7 mouse cellular contexts compared by ENCODE assay signal in genomic region chr4:116708201-116708764, GRCm38 (mm10). TPM values are rescaled to one million over a fixed set of nuclear protein-coding genes. Genes with fewer than 3 reads are reported as not detected.
DNase-seq lines count a peak whose midpoint lies in the region; ATAC-seq lines count a peak whose summit lies in the region.

TSS of gene Mmachc (minus strand) at chr4:116708406.
TSS of gene Ccdc163 (plus strand) at chr4:116708509.

- DNase-seq in adrenal gland, adult 8-10 months: peak; percentile 94
- DNase-seq in embryo, embryonic 9.5 days (ENCODE audit: extremely low spot score): peak; percentile 84
- DNase-seq in gastrocnemius, postnatal 4 days (ENCODE audit: low spot score in 2 of 2): peak; percentile 64 to 84
- peak; percentile 91 to 92 for DNase-seq in left cerebral cortex, postnatal 36 days (ENCODE audit: low spot score in 2 of 2)
- peak; percentile 96 for DNase-seq in midbrain, embryonic 11.5 days (ENCODE audit: low spot score, missing footprints)
- peak; percentile 97 for DNase-seq in skeletal muscle tissue, adult 2 months (ENCODE audit: low read depth, low spot score)

- H3K4me2 ChIP-seq in intestine, embryonic 16.5 days (ENCODE audit: low read depth, low read length): peak within 1 kb of the TSS; percentile 83
- H3K4me2 ChIP-seq in midbrain, embryonic 11.5 days: peak within 1 kb of the TSS; percentile 85

- peak within 1 kb of the TSS; percentile 72 for H3K9ac ChIP-seq in intestine, embryonic 16.5 days (ENCODE audit: low read depth, low read length)
- peak within 1 kb of the TSS; percentile 76 for H3K9ac ChIP-seq in midbrain, embryonic 11.5 days (ENCODE audit: low read length)

- H3K4me1 ChIP-seq in intestine, embryonic 16.5 days (ENCODE audit: control insufficient read depth, insufficient read depth, low read length): peaks cover 6% of the 10 kb centered on the region; the same call in 1 of the 2 replicates
- H3K4me1 ChIP-seq in midbrain, embryonic 11.5 days (ENCODE audit: control insufficient read depth, insufficient read depth, low read length): peaks cover 8% of the 10 kb centered on the region

- H3K4me3 ChIP-seq in intestine, embryonic 16.5 days (ENCODE audit: low read length): peak within 1 kb of the TSS; percentile 74
- H3K4me3 ChIP-seq in midbrain, embryonic 11.5 days (ENCODE audit: low read depth, low read length): peak within 1 kb of the TSS; percentile 40

- intact Hi-C loops in left cerebral cortex, postnatal 36 days (cut with DNase I): loop anchor here (5.0 kb wide), 1 partner anchor 66 kb away; no protein-coding TSS in a partner anchor

- no peaks in the 10 kb centered on the region for H3K36me3 ChIP-seq in intestine, embryonic 16.5 days (ENCODE audit: control insufficient read depth, insufficient read depth, low read length)
- no peaks in the 10 kb centered on the region for H3K36me3 ChIP-seq in midbrain, embryonic 11.5 days (ENCODE audit: control insufficient read depth, insufficient read depth, low read length)

- ATAC-seq in intestine, embryonic 16.5 days: peak; percentile 100
- ATAC-seq in midbrain, embryonic 11.5 days (ENCODE audit: low FRiP score): peak; percentile 99

- no peak within 1 kb of the TSS for H3K27ac ChIP-seq in intestine, embryonic 16.5 days (ENCODE audit: low read length)
- no peak within 1 kb of the TSS for H3K27ac ChIP-seq in midbrain, embryonic 11.5 days (ENCODE audit: low read depth, low read length)

- H3K27me3 ChIP-seq in intestine, embryonic 16.5 days (replicated peaks; ENCODE audit: control insufficient read depth, insufficient read depth, low read length): no peaks in the 10 kb centered on the region
- H3K27me3 ChIP-seq in midbrain, embryonic 11.5 days (ENCODE audit: control insufficient read depth, insufficient read depth, low read length): no peaks in the 10 kb centered on the region

- H3K9me3 ChIP-seq in intestine, embryonic 16.5 days (ENCODE audit: control insufficient read depth, low read length): no peaks in the 10 kb centered on the region
- H3K9me3 ChIP-seq in midbrain, embryonic 11.5 days (ENCODE audit: control insufficient read depth, low read length): no peaks in the 10 kb centered on the region

- 0% methylated on average over 29 of the region's 29 CpGs for WGBS in intestine, embryonic 16.5 days
- under 1% methylated on average over 29 of the region's 29 CpGs for WGBS in midbrain, embryonic 11.5 days

RNA-seq across cellular contexts. Expression of gene Mmachc, which starts in this region (rescaled TPM):
- total RNA-seq in adrenal gland, adult 8-10 months (2022): 10 to 100 TPM; 29.5 to 35.2 (median 31.7) TPM
- total RNA-seq in gastrocnemius, postnatal 4 days (2021): 10 to 100 TPM; 18.2 to 20.5 TPM
- 20.7 and 22.7 TPM in 2 replicates for polyA plus RNA-seq in intestine, embryonic 16.5 days (2015; fragmentation: Nextera tagmentation; extraction: Ambion mirVana)
- 10 to 100 TPM; 17.5 TPM for total RNA-seq in left cerebral cortex, postnatal 36 days (2021)
- polyA plus RNA-seq in midbrain, embryonic 11.5 days (2014; fragmentation: Nextera tagmentation; extraction: Ambion mirVana): 23.6 and 28.0 TPM in 2 replicates

RNA-seq across cellular contexts. Expression of gene Ccdc163, which starts in this region (rescaled TPM):
- total RNA-seq in adrenal gland, adult 8-10 months (2022): 10 to 100 TPM; 17.2 to 34.6 (median 20.9) TPM
- total RNA-seq in gastrocnemius, postnatal 4 days (2021): 1 to 10 TPM; 6.6 to 7.5 TPM
- polyA plus RNA-seq in intestine, embryonic 16.5 days (2015; fragmentation: Nextera tagmentation; extraction: Ambion mirVana): 21.3 and 22.6 TPM in 2 replicates
- 1 to 10 TPM; 4.6 to 5.1 TPM for total RNA-seq in left cerebral cortex, postnatal 36 days (2021)
- polyA plus RNA-seq in midbrain, embryonic 11.5 days (2014; fragmentation: Nextera tagmentation; extraction: Ambion mirVana): 34.3 and 37.7 TPM in 2 replicates
